ENCODE assay signal across 8 mouse cellular contexts in genomic region chr8:106704901-106705321, GRCm38 (mm10). TPM values are rescaled to one million over a fixed set of nuclear protein-coding genes. Genes with fewer than 3 reads are reported as not detected.
DNase-seq lines count a peak whose midpoint lies in the region; ATAC-seq lines count a peak whose summit lies in the region.

No protein-coding gene starts in this region.

- ATAC-seq in heart, embryonic 13.5 days (ENCODE audit: extremely low read depth, insufficient number of reproducible peaks, low FRiP score, low TSS enrichment): peak; percentile 65; the same call in 1 of the 2 replicates
- ATAC-seq in kidney, embryonic 16.5 days (ENCODE audit: low FRiP score, low TSS enrichment): peak; percentile 90
- ATAC-seq in stomach, embryonic 16.5 days (ENCODE audit: insufficient read depth, low FRiP score): peak; percentile 90

- H3K36me3 ChIP-seq in heart, embryonic 13.5 days: peaks cover 26% of the 10 kb centered on the region
- 0 out of 2 replicates have a peak, but pooled peaks cover 1% of the 10 kb centered on the region for H3K36me3 ChIP-seq in kidney, embryonic 16.5 days (ENCODE audit: insufficient read depth, low read length)
- H3K36me3 ChIP-seq in stomach, embryonic 16.5 days (ENCODE audit: control insufficient read depth, insufficient read depth, low read length): no peaks in the 10 kb centered on the region

- H3K4me3 ChIP-seq in brown adipose tissue, adult 24 weeks (ENCODE audit: insufficient read depth, low read depth, low read length): peak overlapping the region; percentile 4; the same call in 1 of the 2 replicates
- no peak overlapping the region for H3K4me3 ChIP-seq in heart, embryonic 13.5 days
- no peak overlapping the region for H3K4me3 ChIP-seq in kidney, embryonic 16.5 days (ENCODE audit: low read length)
- H3K4me3 ChIP-seq in stomach, embryonic 16.5 days (replicated peaks; ENCODE audit: low read length): no peak overlapping the region

- peak overlapping the region; percentile 68 for H3K27ac ChIP-seq in brown adipose tissue, adult 24 weeks (replicated peaks; ENCODE audit: low read depth, low read length)
- H3K27ac ChIP-seq in heart, embryonic 13.5 days (replicated peaks): peak overlapping the region; percentile 91
- peak overlapping the region; percentile 92 for H3K27ac ChIP-seq in kidney, embryonic 16.5 days (ENCODE audit: low read length)
- peak overlapping the region; percentile 87 for H3K27ac ChIP-seq in stomach, embryonic 16.5 days (ENCODE audit: low read length)

- H3K9me3 ChIP-seq in heart, embryonic 13.5 days: no peaks in the 10 kb centered on the region
- no peaks in the 10 kb centered on the region for H3K9me3 ChIP-seq in kidney, embryonic 16.5 days (ENCODE audit: low read length)
- H3K9me3 ChIP-seq in stomach, embryonic 16.5 days (replicated peaks; ENCODE audit: control insufficient read depth, low read length): no peaks in the 10 kb centered on the region

- 30% methylated on average over 9 of the region's 9 CpGs for WGBS in heart, embryonic 13.5 days
- WGBS in kidney, embryonic 16.5 days: 48% methylated on average over 9 of the region's 9 CpGs
- WGBS in stomach, embryonic 16.5 days: 37% methylated on average over 9 of the region's 9 CpGs

- peak overlapping the region; percentile 13; the same call in 1 of the 2 replicates for H3K4me2 ChIP-seq in heart, embryonic 13.5 days
- H3K4me2 ChIP-seq in kidney, embryonic 16.5 days (replicated peaks; ENCODE audit: low read depth, low read length): no peak overlapping the region
- H3K4me2 ChIP-seq in stomach, embryonic 16.5 days (ENCODE audit: low read depth, low read length): peak overlapping the region; percentile 5; the same call in 1 of the 2 replicates

- DNase-seq in adrenal gland, adult 2 months: peak; percentile 41
- no peak for DNase-seq in adrenal gland, adult 18-20 months (ENCODE audit: low spot score in 2 of 2)
- peak; percentile 54 to 68 for DNase-seq in lung, adult 18-20 months
- DNase-seq in T-cell, adult 2 months (ENCODE audit: low spot score): no peak

- H3K9ac ChIP-seq in heart, embryonic 13.5 days: peak overlapping the region; percentile 19; the same call in 1 of the 2 replicates
- 0 out of 2 replicates have a peak overlapping the region, but pooled peaks have one; percentile 25 for H3K9ac ChIP-seq in kidney, embryonic 16.5 days (replicated peaks; ENCODE audit: low read length)
- H3K9ac ChIP-seq in stomach, embryonic 16.5 days (ENCODE audit: low read length): no peak overlapping the region

- H3K27me3 ChIP-seq in heart, embryonic 13.5 days (replicated peaks): no peaks in the 10 kb centered on the region
- H3K27me3 ChIP-seq in kidney, embryonic 16.5 days (ENCODE audit: insufficient read depth, low read length): no peaks in the 10 kb centered on the region
- H3K27me3 ChIP-seq in stomach, embryonic 16.5 days (ENCODE audit: control insufficient read depth, insufficient read depth, low read length): no peaks in the 10 kb centered on the region

- H3K4me1 ChIP-seq in brown adipose tissue, adult 24 weeks (ENCODE audit: control insufficient read depth, insufficient read depth, insufficient read length, low read length): peaks cover 9% of the 10 kb centered on the region; the same call in 1 of the 2 replicates
- peaks cover 23% of the 10 kb centered on the region for H3K4me1 ChIP-seq in heart, embryonic 13.5 days
- H3K4me1 ChIP-seq in kidney, embryonic 16.5 days (ENCODE audit: insufficient read depth, low read length): peaks cover 6% of the 10 kb centered on the region
- H3K4me1 ChIP-seq in stomach, embryonic 16.5 days (ENCODE audit: control insufficient read depth, insufficient read depth, low read length): peaks cover 7% of the 10 kb centered on the region; the same call in 1 of the 2 replicates

RNA-seq across cellular contexts. Expression of gene Tango6, which starts 22.0 kb away (rescaled TPM):
- 10 to 100 TPM in 1 of 2 experiments, 1 to 10 TPM in 1; 7.9 to 10.9 TPM for total RNA-seq in adrenal gland, adult 2 months (2021)
- 4.1 and 4.8 TPM in 2 replicates for polyA plus RNA-seq in adrenal gland, adult 2 months (2012; rRNA removed)
- total RNA-seq in adrenal gland, adult 18-20 months (2021): 1 to 10 TPM; 7.1 to 8.4 TPM
- polyA plus RNA-seq in brown adipose tissue, adult 24 weeks (2012; ENCODE audit: insufficient read depth, insufficient read length, missing spikeins): 1.9 and 2.5 TPM in 2 replicates
- polyA plus RNA-seq in heart, embryonic 13.5 days (2015; fragmentation: Nextera tagmentation; extraction: Ambion mirVana): 6.4 and 7.6 TPM in 2 replicates
- 13.3 and 14.7 TPM in 2 replicates for polyA plus RNA-seq in kidney, embryonic 16.5 days (2015; fragmentation: Nextera tagmentation; extraction: Ambion mirVana)
- 8.6 and 9.4 TPM in 2 replicates for polyA plus RNA-seq in stomach, embryonic 16.5 days (2015; fragmentation: Nextera tagmentation; extraction: Ambion mirVana)

Comparison
In these comparisons a context has a peak if more than half of its experiments do, and no peak if none do; other contexts are left out.
1. DNase-seq: peak in adrenal gland, adult 2 months (single experiment) and lung, adult 18-20 months (2 of 2); none in adrenal gland, adult 18-20 months (0 of 2) and T-cell, adult 2 months (single experiment).
2. Peak in every context shown above with its lines, with median percentiles within 50 percentile points of each other: H3K27ac ChIP-seq and ATAC-seq.